Mouse (Mus musculus) testis, postnatal 14 days (tissue): ENCODE data around the gene Hexb.

ENCODE experiments used
- DNase-seq: peaks from one replicate; pipeline ENCODE4 v3.0.0; 2021; ENCODE audit warnings: low spot score

Hexb gene

DNA sequence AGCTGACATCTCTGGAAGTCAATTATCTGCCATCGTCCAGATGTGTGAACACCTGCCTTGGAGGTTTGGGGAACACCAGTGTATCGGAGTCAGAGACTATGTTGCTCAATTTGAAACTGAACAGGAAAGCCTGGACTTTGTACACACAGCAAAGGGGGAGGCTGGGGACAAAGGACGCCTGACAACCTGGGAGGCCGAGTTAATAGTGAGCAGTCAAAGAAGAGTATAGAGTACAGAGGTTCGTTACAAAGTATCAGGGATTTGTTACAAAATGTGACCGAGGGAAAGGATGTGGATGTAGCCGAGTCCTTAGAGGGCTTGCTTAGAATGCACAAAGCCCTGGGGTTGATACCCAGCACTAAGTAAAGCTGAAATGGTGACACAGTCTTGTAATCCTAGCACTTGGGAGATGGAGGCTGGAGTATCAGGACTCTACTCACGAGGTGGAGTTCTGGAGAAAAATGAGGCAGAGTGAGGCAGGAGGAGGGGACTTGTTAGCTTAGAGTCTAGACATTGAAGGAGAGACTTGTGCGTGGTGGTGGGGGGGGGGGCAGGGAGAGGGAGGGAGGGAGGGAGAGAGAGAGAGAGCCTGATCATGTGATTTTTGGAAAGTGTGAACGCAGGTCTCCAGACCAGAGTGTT lies 26.3 kb upstream of the Hexb start:
- peak; percentile 53 for DNase-seq

DNA sequence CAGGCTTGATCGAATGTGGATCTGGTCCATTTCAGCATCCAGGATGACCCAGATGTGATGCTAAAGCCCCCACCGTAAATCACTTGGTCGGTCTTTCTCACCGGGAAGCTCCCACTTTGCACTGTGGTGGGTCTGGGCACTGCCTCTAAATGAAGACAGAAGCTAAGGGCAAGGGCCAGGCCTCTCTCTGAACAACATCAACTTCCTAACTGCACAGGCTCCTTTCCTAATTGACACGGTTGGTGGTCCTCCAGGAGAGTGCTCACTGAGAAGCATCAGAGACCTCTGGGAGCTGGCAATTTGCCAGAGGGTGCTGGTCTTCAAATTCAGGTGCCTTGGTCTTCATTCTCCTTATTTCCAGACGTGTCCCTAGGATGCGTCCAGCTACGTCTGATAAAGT lies 25.7 kb upstream of the Hexb start:
- DNase-seq, result no peak

DNA sequence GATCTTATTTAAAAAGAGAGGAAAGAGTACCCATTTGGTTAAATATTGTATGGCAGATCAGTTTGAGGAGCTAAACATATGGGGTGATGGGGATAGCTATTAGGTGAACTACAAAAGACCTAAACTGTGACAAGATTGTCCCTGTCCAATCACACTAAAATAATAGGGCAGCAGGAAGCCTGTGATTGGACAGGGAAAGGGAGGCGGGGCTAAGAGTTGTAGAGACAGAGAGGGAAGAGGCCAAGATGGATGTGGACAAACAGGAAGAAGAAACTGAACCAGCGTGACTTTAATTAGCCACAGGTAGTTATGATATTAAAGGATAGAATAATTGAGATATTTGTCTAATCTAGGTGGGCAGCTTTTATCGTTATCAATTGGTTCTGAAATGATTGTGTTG lies 21.9 kb upstream of the Hexb start:
- DNase-seq, result no peak

DNA sequence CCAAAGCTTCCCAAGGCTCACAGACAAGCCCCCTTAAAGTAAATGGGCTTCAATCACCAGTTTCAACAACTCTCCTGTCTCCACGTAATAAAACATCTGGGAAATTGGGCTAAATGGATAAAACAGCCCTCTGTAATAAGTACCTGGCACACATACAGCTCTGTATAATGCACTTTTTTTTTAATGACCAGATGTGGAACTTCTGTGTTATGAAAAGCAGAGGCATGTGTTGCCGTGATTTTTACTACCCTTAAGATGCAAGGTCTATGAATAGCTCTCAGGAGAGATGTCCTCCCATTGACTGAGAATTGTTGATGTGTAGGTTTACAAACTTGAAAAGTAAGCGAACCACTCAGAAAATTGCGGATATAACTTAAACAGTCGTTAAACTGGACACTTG lies 18.0 kb upstream of the Hexb start:
- DNase-seq, result no peak

DNA sequence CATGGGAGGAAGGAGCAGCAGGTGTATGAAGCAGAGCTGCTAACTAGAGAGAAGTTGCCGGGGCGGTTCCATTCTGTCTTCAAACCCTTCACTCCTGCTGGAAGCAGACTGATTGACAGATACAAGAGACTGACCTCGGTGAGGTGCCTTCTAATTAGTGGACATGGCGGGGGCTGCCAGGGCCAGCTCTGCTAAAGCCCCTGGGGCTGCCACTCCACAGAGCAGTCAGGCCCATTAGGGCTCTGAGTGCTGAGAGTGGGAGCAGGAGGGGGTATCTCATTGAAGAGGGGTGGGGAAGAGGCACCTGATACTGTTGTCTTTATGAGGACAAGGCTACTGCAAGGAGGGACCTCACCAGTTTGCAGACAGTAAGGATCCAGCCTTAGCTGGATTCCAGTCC lies 17.4 kb upstream of the Hexb start:
- DNase-seq, result no peak

DNA sequence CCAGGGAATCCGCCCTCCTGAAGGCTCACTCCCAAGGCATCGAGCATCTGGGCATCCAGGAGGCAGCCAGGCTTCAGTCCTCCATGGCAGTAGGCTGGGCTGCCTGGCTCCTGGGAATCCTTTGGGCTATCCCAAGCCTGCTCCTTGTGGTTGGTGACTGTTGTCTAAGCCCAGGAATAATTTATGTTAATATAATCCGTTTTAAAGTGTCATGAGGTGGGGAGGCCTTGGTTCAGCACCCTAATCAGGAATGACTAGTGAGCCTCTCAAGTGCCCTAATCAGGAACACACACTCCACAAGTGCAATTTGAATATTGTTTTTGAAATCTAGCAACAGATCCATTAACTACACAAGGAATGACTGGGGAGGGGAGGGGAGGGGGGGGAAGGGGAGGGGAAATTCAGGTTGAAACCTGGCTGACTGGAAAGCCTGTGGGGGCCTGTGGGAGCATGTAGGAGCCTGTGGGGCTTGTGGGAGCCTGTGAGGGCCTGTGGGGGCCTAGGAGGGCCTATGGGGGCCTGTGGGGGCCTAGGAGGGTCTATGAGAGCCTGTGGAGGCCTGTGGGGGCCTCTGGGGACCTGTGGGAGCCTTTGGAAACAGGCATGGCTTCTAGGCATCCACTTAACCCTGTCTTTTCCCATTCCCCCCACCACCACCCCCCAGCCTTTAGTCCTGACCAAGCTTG lies 16.6 kb upstream of the Hexb start:
- no peak for DNase-seq

DNA sequence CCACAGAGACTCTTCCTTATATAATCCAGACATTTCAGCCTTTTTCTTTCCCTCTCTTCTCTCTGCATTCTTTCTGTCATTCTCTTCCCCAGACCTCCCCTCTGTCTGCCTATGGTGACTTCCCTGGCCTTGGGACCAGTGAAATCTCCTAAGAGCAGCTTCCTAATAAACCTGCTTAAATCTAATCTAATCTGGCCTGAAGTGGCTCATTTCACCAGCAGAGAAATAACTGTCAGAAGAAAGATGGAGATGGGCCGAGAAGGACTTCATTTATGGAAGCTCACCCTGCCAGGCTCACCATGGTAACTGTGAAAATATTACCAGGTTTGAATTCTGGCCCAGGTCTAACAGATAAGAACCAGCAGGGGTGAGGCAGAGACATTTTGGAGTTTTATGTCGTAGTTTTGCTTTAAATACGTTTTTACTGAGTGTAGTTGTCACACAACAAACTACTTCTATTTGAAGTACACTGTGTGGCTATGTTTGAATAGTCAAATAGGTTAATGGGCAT lies 10.4 kb upstream of the Hexb start:
- no peak for DNase-seq

DNA sequence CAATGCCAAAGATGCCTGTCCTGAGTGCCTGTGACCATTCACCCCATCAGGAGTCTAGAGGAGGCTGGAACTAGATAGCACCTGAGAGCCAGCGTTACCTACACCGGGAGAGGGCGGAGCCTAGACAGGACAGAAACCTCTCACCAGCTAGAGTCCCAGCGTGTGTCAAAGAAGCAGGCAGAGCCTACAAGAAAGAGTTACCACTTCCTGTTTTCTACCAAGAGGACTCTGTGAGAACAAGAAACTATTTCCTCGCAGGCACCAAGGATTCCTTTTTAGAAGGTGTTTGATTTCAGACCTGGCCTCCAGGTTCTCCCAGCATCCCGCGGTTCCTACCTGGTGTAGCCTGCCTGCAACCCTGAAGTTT lies 9.9 kb upstream of the Hexb start:
- no peak for DNase-seq

DNA sequence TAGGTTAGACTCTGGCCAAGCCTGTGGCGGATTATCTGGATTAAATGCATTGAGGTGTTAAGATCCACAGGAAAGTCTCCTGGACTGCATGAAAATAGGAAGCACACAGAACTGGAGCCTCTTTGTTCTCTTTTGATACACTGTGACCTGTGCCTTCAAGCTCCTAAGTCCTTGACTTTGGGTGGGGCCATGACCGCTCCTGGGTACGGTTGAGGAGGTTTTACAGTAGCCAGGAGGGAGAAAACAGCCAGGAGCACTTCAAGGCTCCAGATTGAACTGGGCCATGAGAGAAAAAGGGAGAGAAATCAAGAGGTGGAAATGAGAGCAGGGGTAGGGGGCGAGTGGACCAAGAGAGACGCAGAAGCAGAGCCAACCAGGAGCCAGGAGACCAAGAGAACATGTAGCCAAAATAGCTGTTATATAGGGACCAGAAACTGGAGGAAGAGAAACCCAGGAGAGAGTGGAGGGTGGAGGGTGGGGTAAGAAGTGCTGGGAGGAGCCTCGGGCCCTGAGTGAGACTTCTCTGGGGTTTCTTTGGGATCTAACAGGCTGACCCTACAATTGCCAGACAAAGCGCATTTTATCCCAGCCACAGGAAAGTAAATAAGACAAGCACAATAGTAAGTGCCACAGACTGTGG lies 9.4 kb upstream of the Hexb start:
- DNase-seq, result no peak

DNA sequence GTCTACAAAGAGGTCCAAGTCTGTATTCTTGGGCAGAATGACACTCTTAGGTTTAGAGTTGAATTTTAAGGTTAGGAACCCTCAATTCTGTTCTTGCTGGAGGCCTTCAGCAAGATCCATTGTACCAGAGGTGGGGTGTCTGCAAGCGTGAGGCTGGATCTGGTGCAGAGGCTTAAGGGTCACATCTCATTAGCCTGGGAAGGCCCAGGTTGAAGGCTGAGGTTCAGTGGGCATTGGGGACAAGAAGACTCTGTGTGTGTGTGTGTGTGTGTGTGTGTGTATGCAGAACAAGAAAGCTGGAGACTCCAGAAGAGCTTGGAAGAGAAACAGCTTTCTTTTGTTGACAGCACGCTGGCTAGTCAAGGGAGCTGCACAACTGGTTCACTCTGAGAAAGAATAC lies 7.9 kb upstream of the Hexb start:
- DNase-seq, result no peak

DNA sequence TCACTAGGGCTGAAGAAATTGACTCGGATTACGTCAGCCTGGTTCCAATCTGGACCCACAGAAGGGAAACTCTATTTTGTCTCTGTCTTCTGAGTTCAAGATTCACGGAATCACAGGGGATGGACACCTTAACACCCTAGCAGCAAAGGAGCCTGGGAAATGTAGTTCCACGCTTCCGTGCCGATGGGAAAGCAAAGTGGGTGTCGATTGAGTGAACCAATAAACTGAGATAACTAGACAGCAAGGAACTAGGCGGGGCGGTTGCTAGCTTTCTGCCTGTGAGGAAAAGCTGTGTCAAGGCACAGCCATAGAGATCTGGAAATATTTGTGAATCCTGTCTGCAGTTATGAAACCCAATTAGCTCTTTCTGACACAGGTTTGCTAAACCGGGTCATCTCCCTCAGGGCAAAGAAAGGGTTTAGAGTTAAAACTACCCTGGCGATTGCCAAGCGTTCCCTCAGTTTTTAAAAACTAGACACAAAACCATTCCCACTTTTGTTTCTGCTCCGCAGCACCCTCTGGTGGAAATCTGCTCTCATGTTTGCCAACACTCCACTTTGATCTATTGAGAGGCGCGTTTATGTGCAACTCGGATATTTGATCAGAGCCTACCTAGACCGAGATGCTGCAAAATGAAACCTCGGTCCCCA lies 7.0 kb upstream of the Hexb start:
- peak; percentile 71 for DNase-seq

DNA sequence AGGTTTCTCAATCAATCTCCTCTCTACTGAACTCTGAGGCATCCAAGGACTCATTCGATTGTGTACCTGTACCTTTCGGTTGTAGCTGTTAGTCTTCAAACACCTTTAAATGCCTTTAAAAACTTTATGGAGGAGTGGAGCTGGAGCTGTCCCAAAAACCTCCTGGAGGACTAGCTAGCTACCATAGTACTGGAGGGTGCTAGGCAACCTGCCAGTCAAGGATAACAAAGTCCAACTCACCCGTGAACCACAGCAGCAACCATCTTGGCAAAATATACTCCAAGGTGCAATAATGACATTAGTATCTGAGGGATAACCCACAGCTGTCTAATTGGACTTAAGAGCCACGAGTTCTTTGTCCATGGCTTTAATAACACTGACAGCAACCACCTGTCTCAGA lies 3.7 kb upstream of the Hexb start:
- no peak for DNase-seq

DNA sequence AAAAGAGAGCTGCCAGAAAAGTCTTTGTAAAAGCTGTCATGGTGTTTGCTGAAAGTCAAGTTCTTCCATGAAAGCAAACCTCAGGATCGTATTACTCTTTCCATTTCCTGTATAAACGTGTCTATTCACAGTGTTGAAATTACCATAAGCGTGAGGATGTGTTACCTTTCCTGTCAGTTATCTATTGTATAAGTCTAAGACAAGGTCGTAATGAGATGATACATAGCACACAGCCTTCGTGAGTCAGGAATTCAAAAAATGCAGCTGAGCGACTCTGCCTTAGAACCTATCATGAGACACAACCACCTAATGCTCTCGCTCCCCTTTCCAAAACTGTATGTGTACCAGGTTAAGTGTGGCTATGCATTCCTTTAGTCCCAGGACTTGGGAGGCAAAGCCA lies 2.9 kb upstream of the Hexb start:
- DNase-seq, result no peak

DNA sequence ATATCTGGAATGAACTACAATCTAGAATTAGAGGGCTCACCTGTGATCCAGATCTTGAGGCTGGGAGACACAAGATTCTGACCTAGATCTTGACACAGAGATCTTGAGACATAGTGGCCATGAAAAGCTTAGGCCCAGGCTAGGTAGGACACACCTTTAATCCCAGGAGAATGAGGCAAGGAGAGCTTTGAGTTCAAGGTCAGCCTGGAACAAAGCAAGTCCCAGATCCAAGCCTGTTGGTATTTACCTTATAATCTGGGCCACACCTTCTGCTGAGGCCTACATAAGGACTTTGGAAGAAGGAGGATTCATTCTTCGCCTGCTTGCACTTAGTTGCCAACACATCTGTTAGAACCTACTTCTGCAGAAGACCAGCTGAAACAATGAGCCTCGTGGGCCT lies 966 bp upstream of the Hexb start:
- no peak for DNase-seq

DNA sequence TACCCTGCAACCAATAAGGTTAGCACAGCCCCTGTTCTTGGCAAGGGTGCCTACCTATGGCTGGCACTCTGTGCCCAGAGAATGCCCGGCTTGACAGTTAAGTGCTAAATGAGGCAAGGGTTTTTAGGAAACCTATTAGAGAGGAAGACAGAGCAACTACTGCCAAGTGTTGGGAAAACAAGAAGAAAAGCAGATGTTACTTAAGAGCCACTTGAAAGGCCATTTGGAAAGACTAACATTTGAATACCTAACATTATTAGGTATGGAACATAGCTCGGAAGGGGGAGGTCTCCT lies 1.3 kb downstream of the Hexb start:
- DNase-seq, result no peak

DNA sequence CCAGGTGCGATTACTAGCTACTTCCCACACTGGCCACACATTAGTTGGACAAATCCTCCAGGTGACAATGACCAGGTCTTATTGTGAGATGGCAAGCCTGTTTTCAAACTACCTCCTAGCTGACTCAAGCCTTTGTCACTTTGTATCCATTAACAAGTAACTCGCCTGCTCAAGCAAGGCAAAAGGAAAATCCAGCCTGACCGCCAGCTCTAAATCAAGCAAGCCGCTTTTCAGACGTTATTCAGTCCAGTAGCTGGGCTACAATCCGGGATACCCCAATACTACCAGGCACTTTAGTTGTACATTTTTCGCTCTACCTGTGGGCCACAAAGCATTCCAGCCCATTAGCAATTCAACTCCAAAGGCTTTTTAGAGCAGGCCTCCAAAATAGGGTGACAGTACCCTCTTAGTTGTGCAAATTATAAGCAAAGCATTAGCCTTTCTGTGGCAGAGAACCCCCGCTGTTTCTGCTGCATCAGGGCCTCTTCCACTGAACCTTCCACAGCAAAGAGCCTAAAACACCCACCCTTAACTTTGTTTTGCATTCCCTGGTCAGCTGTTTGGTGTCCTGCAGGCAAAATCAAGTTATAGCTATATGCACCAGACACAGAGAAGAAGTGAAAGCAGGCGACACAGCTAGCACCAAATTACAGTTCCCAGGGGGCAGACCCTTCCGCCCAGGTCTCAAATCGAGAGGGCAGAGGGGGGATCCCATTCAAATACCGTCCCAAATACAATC lies 1.8 kb downstream of the Hexb start:
- no peak for DNase-seq

DNA sequence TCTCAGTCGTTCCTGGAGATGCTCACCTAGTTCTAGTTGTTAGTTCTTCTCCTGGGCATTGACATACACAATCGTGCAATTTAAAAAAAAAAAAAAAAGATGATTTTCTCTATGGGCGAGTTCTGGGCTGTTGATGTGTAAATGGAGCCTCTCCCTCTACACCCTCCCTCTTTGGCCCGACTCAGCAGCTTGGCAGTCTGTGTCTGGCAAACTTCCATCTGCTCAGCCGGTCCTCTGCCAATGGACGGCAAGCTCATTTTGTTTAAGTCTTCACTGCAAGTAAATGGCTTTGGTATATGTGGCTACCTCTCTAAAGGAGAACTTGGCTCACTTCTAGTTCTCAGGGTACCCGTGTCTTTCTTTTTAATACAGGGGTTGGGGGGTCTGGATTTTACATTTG lies 4.7 kb downstream of the Hexb start:
- peak; percentile 32 for DNase-seq

DNA sequence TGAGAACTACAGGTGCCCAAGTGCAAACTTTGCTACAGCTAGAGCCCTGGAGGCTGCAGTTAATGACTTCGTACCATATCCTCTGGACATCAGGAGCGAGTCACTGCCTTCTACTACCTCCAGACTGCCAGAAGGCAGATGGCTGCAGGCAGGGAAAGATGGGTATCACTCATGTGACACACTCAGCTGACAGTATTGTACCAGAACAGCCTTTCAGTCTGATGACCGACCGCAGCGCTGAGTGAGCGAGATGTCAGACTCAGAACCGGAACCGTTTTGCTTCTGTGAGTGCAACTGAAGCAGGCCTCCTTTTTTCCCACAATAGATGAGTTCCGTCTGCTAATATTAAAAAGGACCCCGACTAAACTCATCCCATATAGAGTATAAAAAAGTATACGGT lies 5.5 kb downstream of the Hexb start:
- DNase-seq, result no peak

DNA sequence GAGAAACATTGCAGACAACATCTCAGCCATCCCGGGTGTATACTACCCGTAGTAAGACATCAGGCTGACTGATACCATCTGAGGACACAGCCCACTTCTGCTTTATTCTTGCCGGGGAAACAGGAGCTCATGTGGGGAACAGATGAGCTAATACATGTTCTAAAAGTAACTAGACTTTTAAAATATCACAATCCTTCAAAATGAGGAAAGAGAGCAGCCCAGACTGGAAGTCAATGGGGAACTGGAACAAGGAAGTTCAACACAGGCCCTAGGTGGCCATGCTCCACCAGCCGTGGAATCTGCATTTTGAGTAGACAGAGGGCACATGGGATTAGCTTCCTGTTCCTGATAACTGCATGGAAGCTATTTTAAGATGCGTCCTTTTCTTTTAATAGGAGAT lies 10.5 kb downstream of the Hexb start:
- DNase-seq, result no peak

DNA sequence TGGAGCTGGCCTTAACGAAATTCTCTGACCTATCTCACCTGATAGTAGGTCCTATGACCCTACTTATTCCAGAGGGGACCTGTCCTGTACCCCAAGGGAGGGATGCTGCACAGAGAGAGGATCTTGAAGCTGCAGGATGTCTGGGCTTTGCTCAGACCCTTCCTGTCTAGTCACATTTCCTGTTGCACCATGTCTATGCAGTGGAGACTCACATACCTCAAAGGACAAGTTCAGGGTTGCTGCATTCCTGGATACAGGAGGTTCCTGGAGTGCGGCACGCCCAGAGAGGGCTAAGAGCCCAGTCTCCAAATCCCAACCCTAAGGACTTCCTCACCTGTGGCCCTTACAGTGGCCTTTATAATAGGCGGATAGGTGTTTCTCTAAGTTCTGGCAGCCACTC lies 11.8 kb downstream of the Hexb start:
- DNase-seq, result no peak

DNA sequence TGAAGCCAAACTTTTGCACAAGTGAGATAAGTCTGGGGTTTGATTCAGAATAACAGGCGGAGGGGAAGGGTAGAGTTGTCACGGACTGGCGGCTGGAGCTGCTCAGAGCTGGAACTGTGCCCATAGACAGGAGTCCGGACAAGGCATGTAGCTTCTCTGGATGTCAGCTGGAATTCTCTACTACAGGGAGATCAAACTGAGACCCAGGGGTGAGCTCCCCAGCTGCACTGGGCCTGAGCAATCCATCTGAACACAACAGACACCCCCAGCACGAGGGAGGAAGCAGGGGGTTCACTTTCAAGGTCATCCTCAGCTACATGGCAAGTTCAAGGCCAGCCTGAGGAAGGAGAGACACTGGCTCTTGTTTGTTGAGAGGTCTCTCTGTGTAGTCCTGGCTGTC lies 13.5 kb downstream of the Hexb start:
- no peak for DNase-seq

DNA sequence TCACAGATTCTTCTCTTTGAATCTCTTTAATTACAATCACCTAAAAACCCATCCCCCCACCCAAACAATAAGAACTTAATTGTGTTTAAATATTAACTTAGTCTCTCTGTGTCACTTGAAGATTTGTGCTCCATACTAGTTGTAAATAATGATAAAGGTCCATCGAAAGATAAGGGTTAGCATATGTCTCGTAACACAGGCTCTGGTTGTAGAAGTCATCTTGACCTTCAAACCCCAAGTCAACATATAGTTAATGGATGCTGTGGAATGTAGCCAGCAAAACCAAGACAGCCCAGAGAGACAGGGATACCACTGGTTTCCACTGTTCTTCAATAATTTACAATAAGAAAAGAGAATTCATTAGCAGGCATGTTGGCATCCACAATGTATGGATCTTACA lies 14.0 kb downstream of the Hexb start:
- no peak for DNase-seq

DNA sequence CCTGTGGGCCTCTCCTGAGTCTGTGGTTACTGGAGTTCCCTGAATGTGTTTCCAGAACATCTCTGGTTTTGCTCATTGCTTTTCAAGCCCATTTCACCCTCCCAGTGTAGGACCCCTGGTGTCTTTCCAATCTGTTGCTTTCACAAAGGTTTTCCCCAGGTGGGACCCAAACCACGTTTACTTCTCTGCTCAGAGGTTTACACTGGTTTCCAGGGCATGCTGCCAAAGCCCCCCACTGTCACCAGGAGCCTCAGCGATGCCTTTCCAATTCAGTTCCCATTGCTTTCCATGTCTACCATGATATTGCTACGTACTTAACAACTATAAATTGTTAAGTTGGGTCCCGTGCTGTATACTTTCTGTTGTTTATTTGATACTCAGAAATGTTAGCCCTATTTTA lies 15.3 kb downstream of the Hexb start:
- DNase-seq, result no peak
